Mouse (Mus musculus) frontal cortex, postnatal 10 days (tissue): ENCODE results near the gene Camsap3.
"Not testable (repeated sequence)": the region's sequence is repeated elsewhere in the genome, so short reads cannot be mapped to it uniquely, and the experiment has no call there.

ENCODE experiments used
- DNase-seq, 2 experiments: peaks; one replicate each; pipeline ENCODE4 v3.0.0; 2022; ENCODE audit warnings: low spot score in 2 of 2, mixed read lengths in 1 of 2

Camsap3 gene

GRCm38 (mm10) chr8:3586993-3587390, at the start of gene Camsap3:
TSS of gene Camsap3 (plus strand) at chr8:3587293.
- no peak for DNase-seq

- DNase-seq = no peak
These were observed 49.4 kb upstream of the Camsap3 start for GRCm38 (mm10) chr8:3537666-3538065.

GRCm38 (mm10) chr8:3539146-3539545, 47.9 kb upstream of the Camsap3 start:
- DNase-seq = no peak

DNA sequence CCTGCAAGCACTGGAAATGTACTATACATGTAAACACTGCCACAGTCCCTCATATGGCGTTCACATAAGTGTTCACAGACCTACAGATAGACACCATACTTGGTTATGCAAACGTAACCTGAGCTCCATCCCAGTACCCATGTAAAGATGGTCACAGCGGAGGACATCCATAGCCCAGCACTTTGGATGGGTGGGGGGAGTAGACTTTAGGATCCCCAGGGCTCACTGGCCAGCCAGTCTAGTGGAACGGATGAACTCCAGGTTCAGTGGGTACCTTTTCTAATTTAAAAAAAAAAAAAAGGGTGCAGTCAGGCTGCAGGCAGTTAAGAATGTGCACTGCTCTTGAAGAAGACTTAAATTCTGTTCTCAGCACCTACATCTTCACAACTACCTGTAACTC, 47.0 kb upstream of the Camsap3 start:
- DNase-seq = no peak

DNA sequence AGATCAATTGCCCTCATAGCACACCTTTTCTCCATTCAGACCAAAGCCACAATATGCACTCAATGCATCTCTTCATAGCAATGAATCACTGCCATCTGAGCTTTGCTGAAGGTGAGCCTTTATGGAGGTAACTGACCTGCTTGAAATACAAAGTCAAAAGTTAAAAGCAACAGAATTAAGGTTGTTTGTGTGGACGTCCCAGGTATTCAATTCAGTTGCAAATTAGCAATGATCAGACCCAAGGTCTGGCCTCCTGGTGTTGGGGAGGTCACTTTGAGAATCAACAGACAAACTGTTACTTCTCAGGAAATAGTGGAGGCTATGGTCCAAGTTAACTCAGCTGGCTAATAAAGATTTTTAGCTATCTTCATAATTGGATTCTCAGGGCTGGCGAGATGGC, 40.6 kb upstream of the Camsap3 start:
- no peak for DNase-seq

DNA sequence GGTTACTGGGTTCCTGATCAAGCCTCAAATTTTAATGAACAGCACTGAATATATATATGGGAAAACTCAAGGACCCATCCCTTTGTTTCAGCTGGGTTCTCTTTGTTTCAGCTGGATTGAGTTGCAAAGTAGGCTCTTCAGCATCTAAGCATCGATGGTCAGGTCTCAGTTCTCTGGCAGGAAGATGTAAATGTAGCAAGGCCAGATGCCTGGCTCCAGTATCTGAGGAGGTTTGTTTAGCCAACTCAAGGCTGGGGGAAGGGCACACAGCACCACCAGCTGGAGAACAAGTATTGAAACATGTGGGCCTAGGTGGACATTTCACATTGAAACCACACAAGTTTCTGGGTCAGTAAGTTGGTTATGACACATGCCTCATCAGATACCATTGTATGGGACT, 34.9 kb upstream of the Camsap3 start:
- no peak for DNase-seq

DNA sequence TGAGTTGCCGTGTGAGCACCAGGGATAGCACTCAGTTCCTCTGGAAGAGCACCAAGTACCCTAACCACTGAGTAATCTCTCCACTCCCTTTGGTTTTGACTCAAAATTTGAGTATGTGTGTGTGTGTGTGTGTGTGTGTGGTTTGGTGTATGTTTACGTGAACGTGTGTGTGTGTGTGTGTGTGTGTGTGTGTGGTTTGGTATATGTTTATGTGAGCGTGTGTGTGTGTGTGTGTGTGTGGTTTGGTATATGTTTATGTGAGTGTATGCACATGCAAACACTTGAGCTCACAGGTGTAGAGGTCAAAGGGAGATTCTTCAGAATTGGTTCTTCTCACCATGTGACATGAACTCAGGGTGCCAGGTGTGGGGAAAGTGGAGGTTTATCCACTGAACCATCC, 31.0 kb upstream of the Camsap3 start:
- DNase-seq = no peak

DNA sequence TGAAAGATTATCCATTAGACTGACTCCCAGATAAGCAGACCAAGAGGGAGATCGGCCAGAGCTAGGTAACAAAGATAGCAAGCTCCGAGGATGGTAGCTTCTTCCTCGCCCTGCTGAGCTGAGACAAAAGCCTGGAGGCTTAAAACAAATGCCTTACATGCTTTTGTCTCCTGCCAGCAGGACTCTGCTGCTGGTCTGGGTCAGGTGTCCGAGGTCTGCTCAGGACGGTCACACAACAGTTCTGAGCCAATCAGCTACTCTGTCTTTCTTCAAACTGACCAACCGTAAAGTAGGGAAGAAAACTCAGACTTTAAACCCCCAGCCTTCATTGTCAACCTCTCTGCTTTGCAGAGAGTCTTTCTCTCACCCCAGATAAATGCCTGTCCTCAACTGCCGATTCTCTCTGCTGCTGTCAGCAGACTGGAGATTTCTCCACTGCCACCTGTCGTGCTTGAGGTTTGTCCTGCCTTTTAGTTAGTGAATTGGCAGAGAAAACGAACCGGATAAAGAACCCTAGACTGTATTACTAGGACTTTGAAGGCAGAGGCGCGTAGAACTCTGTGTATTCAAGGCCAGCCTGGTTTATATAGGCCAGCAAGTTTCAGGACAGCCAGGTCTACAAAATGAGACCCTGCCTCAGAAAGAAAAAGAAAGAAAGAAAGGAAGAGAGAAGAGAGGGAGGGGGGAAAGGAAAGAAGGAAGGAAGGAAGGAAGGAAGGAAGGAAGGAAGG, 19.3 kb upstream of the Camsap3 start, which contains the start of gene C330021F23Rik:
C330021F23Rik (plus strand) TSS at position 350 of the 731 bp plus-strand sequence.
- no peak for DNase-seq

- no peak for DNase-seq
These were observed 18.7 kb upstream of the Camsap3 start for GRCm38 (mm10) chr8:3568378-3568777.

DNA sequence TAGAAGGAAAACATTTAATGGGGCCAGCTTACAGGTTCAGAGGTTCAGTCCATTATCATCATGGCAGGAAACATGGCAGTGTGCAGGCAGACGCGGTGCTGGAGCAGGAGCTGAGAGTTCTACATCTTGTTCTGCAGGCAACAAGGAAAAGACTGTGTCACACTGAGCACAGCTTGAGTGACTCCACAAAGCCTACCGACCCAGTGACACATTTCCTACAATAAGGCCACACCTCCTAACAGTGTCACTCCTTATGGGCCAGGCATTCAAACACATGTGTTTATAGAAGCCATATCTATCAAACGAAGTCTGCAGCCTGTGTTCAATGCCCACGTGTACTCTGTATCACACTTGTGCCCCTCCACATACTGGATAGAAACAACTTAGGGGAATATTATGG, 17.3 kb upstream of the Camsap3 start:
- no peak for DNase-seq

DNA sequence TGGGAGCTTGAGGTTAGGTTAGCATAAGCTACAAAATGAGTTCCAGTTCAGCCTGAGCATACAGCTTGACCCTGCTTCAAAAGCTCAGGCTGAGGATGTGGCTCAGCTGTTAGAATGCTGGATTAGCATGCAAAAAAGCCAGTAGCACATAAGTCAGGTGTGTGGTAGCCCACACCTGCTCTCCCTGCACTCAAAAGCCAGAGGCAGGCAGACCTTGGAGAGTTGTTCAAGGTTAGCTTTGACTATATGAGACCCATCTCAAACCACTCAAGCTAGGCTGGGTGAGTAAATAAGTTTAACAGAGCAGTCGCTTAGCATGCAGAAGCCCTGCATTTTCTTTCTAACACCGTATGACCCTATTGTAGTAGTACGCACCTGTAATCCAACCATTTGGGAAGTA, 12.5 kb upstream of the Camsap3 start:
- no peak for DNase-seq

- no peak for DNase-seq
These were observed 10.7 kb upstream of the Camsap3 start for GRCm38 (mm10) chr8:3576211-3576960.

DNA sequence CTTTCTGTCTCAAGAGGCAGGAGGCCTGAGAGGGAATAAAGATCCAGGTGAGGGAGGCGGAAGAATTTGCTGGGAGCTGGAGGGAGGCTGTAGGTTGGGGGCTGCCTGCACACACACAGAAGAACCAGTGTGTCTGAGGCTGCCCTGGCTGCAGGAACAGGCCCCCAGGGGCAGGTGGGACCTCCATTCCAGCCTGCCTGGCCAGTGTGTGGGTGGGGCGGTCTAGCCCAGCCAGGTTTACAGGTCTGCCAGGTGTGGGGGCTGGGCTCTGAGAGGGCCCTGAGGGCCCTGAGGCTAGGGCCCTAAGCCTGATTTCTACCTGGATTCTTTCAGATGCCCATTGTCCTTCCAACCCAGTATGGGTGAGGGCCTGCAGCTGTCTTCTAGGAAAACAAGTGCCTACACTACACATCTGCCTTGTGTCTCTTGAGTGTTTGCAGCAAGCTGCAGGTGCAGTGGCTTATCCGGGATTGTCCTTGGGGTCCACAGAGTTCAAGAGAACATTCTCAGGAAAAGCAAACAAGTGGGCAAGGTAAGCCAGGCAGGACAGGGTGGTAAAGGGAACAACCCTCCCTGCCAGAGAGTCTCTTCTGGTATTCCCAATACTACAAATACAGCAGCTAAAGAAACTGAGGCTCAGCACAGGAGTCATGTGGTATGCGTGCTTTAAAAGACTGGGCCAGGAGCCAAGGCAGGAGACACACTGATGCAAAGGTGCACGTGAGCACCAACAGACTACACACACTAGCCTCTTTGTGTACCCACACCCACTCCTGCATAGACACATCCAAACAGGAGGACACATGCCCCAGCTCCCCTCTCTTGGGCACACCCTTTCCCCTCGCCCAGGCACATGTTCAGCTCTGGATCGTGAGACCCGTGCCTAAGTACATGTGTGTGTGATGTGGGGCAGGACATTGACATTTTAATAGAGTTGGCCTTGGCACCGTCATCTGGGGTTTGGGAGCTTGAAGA, 7.4 kb upstream of the Camsap3 start:
- DNase-seq = no peak

- not testable (repeated sequence) for DNase-seq
These were observed 5.1 kb upstream of the Camsap3 start for GRCm38 (mm10) chr8:3581961-3582360.

GRCm38 (mm10) chr8:3586452-3586851, 641 bp upstream of the Camsap3 start:
- no peak for DNase-seq

DNA sequence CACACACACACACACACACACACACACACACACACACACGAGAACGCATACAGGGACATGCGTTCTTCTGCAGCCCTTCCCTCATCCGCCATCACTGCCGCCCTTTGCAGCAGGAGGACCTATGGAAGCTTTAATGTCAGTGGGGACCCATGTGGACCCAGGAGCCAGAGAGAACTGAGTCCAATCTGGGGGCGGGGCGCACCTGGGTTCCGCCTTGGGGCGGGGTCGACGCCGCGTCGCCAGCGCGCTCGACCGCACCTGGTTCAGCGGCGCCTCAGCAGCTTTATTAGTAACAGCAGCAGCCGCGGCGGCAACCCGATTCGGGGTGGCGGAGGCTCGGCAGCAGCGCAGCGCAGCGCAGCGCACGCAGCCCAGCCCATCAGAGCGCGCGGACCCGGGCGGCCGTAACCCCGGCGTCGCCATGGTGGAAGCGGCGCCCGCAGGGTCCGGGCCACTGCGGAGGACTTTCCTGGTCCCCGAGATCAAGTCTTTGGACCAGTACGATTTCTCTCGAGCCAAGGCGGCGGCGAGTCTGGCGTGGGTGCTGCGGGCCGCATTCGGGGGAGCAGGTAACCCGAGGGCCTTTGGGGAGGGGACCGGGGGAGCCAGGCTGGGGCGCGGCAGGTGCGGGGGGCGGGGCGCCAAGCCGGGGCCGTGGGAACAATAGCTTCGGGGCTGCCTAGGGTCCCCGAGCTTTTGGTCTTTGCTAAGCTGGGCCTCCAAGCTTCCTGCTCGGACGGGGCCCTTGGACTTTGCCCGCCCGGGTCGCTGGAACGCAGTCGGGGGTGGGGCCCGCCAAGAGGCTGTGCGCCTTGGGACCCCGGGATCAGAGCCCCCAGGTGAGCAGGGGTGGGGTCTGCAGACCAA, 531 bp downstream of the Camsap3 start:
- DNase-seq = peak in 1 of 2 experiments; percentile 70

DNA sequence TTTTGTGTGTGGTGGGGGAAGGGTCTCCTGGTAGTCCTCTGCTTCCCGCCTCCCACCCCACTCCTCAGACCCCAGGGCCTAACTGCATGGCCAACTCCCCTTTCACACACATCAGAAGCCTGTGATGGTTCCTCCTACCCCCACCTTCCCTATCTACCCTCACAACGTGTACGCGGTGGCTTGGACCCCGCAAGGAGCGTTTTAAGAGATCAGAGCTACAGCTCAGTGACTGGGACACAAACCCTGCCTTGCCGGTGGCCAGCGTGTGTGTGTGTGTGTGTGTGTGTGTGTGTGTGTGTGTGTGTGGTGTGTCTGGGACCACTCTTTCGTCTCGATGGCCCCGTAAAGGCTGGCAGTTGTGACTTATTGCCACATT, 1.2 kb downstream of the Camsap3 start:
- no peak for DNase-seq

DNA sequence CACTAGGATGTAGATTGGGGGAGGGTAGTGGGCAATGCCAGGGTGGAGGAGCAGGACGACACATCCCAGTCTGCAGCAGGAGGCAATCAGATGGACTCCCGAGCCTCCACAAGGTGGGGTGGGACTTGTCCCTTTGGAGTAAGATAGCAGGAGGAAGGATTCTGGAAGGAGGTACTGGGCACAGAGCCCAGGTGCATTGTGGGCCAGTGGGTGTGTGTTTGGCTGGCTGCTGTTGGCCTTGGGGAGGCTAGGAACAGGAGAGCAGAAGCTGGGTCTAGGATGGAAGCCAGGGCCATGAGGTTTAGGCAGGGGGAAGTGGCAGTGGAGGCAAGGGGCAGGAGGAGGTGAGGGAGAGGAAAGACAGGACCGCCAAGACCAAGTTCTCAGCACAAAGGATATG, 6.4 kb downstream of the Camsap3 start:
- DNase-seq = no peak

- DNase-seq = no peak
These were observed 7.4 kb downstream of the Camsap3 start for GRCm38 (mm10) chr8:3594466-3594865.

- no peak for DNase-seq
These were observed 11.0 kb downstream of the Camsap3 start for GRCm38 (mm10) chr8:3598054-3598453.

- no peak for DNase-seq
These were observed 12.1 kb downstream of the Camsap3 start for GRCm38 (mm10) chr8:3599219-3599618.
